Mouse (Mus musculus): ENCODE measurements around the gene Cyp2u1.
A peak's percentile ranks its signal among the peaks of the same experiment; 100 is the strongest.

Gene Cyp2u1

DNA sequence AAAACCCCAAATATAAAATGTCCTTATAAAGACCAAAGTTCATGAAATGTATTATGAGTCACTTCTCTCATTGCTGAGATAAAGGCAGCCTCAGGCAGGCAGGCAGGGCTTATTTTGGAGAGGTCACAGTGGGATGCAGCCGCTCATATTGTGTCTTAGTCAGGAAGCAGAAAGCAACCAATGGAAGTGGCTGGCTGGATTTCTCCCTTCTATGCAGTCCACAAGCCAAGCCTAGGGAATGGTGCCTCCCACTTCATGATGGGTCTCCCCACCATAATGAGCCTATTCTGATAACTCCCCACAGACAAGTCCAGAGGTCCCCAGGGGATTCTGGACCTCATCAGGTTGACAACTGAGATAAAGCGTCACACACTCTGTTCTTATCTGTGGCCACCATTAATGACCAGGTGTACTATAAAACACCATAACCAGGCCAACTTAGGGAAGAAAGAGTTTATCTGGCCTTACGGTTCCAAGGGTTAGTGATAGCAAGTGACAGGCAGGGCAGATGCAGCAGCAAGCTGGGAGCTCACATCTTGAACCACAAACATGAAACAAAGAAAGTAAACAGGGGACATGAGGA is 47.5 kb downstream of the Cyp2u1 start:
- DNase-seq (ENCODE audit: low read depth, low spot score): peak; percentile 16

DNA sequence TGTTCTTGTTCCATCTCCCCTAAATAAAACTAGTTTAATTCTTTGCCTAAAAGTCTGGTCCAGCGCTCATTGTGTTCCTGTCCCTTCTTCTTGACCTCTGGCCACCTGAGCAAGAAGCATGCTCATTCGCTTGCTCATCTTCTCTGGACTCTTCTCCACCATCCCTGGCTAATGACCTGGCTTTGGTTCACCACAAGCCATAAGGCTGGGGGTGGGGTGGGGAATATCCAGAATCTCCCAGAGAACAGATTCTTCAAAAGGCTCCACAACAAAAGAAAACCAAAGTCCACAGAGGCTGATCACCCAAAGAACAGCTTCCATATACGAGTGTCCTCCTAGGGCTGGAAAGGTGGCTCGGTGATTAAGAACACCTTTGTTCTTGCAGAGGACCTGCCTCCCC is 48.0 kb downstream of the Cyp2u1 start:
- DNase-seq (ENCODE audit: low read depth, low spot score): no peak

DNA sequence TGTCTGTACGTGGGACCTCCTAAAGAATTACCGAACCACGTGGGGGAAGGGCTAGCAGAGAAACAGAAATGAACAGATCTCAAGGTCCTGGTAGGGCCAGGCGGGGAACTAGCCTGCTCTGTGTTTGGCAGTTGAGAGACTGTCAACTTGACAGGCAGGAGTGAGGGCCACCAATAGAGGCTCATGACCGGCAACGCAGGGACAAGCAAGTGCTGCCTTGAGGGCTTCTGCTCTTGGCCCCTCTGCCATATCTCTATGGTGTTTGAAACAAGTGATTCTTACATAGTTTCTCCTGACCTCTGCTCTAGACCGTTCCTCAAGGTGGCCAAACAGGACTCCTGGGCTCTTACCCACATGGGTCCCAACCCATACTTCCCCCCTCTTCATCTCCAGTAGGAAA is 51.4 kb downstream of the Cyp2u1 start:
- no peak for DNase-seq (ENCODE audit: low read depth, low spot score)

DNA sequence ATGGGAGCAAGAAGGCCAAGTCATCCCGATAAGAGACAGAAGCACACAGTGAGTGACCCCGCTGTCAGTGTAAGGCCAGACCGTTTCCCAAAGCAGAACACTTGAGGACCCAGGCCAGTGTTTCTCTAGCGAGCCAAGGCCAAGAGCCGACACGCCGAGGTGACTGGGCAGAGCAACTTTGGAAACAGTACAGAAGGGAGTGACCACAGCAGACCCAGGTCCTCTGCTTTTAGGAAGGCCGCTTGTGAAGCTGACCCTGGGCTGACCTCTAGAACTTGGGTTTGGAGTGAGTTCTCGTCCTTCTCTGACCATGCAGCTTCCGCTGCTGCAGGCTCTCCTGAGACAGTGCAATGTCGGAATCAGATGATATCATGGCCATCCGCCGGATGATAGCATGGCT is 52.0 kb downstream of the Cyp2u1 start:
- DNase-seq (ENCODE audit: low read depth, low spot score): no peak

DNA sequence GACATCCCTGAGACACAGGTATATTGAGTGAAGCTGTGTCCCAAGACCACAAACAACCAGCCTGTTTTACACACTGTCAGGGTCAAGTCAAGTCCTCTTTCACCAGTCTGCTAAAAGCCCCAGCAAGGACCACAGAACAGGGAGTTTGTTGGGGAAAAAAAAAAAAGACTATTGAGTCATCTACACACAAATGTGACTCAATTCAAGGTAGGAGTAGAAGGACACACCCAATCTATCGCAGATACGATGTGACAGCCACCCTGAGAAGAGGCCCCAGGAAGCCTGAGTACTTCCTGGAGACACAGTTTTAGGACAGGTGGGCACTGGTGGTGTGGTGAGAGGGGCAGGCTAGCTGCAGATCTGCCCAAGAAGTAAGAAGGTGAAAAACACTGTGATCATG is 52.7 kb downstream of the Cyp2u1 start:
- DNase-seq (ENCODE audit: low read depth, low spot score): peak; percentile 19

DNA sequence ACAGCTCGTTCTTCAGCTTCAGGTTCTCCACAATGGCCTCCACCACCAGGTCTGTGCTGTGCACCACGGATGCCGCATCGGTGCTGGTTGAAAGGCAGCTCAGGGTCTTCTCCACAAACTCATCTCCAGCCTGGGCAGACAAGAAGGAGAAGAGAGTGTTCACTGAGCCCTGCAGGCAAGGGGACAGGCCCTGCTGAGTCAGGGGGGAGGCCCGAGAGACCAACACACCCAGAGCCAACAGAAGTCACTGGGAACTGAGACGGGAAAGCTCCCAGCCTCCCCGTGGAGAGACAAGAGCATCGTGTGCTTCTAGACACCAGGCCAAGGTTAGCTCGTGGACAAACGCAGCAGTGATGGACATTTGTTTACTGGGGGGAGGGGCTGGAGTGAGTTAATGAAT is 54.6 kb downstream of the Cyp2u1 start:
- DNase-seq (ENCODE audit: low read depth, low spot score): no peak

DNA sequence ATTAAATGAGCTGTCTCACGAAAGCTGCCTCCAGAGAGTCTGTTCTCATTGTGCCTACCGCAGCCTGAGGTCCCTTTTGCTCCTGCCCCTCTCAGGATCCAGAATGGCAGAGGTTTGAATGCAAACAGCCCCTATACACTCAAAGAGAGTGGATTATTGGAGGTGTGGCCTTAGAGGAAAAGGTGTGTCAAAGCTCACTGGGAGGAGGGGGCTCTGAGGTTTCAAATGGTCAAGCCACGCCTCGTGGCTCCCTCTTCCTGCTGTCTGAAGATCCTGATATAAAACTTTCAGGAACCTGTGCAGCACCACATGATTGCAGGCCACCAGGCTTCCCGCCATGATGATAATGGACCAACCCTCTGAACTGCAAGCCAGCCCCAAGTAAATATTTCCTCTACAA is 55.2 kb downstream of the Cyp2u1 start:
- DNase-seq (ENCODE audit: low read depth, low spot score): no peak

DNA sequence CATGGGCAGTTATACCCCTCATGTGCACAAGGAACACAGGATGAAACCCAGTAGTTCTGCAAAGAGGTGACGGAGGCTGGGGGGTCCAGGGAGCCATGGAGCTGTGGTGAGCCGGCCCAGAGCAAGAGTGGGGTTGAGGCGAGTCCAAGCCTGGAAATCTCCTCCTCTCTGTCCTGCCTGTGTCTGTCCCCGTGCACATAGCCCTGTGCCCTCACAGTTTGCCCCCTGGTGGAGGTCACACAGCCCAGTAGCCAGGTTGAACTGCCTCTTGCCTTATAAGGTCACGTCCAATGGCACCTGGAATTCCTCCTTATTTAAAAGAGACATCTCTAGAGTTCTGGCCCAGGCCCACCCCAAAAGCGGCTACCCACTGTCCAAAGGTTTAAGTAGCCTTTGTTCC is 55.6 kb downstream of the Cyp2u1 start:
- no peak for DNase-seq (ENCODE audit: low read depth, low spot score)

DNA sequence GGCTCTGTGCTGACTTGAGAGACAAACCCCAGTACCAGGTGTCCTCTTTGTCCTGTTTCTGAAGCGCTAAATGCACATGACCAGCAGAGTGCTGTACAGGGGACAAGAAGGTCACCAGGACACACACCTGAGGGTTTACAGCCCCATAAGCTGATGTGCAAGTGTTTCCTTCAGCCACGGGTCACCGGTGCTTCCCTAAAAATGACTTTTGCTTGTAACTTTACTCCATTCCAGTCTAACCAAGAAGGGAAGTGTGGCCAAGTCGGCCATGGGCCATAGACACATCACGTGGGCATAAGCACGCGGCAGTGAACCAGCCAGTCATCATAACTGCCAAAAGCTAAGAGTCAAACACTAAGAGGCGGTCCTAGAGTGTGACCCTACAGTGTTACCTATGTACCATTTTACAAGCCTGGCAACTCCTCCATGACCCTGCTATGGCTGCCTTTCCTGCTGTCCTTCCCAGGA is 56.4 kb downstream of the Cyp2u1 start:
- DNase-seq (ENCODE audit: low read depth, low spot score): no peak

DNA sequence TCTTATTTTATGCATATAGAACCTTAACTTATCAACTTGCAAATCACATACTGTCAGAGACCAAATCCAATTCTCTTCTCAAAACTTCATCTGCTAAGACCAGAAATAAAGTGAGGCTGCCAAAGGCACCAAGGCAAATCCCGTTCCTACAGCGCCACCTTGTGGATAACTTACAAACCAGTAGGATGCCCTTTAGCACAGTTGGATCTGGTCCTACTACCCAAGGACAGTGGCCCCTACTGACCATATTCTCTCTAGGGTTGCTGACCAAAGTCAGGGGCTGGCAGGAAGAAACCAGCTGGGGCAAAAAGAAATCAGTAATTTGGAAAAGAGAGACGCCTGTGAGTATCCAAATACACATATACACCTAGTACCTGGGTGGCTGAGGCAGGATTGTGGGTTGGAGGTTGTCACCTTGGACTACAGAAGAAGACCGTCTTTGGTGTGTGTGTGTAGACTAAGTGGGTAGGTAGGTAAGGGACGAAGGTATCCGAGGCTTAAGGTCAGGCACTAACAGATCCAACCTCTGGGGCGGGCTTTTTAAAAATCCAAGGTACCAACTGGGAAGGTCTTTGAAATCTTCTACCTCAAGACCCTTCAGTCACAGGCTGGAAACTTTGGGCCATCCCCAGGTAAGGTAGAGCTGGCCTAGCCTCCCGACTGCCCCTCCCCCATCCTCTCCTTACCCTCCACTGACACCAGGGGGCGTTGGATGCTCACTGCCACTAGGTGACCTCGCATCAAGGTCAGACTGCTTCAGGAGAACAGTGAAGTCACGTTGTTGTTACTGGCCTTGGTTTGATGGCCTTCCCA is 57.1 kb downstream of the Cyp2u1 start:
- DNase-seq (ENCODE audit: low read depth, low spot score): peak; percentile 87

All from 3T3-L1 (cell line).